Mouse (Mus musculus): ENCODE measurements at regions not wholly inside any gene's neighbourhood (a gene's known extent, or its start where the extent isn't known, plus 50 kb on each side); places are given as distances from the start of the nearest gene placed in this dataset.

DNA sequence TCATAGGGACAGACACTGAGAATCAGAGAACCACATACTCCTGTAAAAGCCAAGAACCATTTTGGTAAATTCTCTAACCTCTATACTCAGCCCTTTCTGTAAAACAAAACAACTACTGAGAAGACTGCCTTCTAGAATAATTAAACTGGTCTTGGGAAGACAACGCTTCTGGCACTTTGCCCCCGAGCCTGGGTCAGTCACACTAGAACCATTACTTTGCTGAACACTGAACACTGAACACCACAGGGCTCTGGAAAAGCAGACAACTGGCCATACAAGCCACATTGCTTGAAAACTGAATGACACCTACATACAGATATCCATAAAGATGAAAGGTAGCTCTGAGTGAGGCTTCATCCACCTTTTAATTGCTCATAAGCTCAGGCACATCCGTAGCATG lies 268.0 kb downstream of the Pax1 start:
- no peak overlapping the region for H3K9ac ChIP-seq (ENCODE audit: low read depth, low read length)
- no peaks in the 10 kb centered on the region for H3K9me3 ChIP-seq (ENCODE audit: control insufficient read depth, low read length)
- 90% methylated on average over 3 of the region's 3 CpGs for WGBS
- no peak overlapping the region for H3K4me3 ChIP-seq (ENCODE audit: low read length)
- no peaks in the 10 kb centered on the region for H3K36me3 ChIP-seq (ENCODE audit: control insufficient read depth, insufficient read depth, low read length)
- no peaks in the 10 kb centered on the region for H3K4me1 ChIP-seq (ENCODE audit: control insufficient read depth, insufficient read depth, low read length)
- ATAC-seq = no peak
- H3K27me3 ChIP-seq (replicated peaks; ENCODE audit: control insufficient read depth, insufficient read depth, low read length) = no peaks in the 10 kb centered on the region
- no peak overlapping the region for H3K4me2 ChIP-seq (ENCODE audit: low read depth, low read length)
- H3K27ac ChIP-seq (ENCODE audit: low read length) = no peak overlapping the region

DNA sequence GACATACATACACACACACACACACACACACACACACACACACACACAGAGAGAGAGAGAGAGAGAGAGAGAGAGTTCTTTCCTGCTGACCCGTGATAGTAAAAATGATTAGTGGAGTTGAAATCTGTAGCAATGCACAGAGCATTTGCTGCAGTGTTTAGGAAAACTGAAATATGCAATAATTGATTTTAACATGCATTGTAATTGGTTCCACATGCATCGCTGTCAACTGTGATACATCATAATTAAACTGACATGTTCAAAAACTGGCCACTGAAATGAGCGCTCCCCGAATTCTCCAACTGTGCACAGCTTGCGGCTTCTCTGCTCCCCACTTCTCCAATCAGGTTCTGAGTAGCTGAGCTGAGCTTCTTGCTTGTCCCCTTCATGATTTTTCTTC lies 265.4 kb downstream of the Pax1 start:
- no peaks in the 10 kb centered on the region for H3K4me1 ChIP-seq (ENCODE audit: control insufficient read depth, insufficient read depth, low read length)
- H3K9me3 ChIP-seq (ENCODE audit: control insufficient read depth, low read length) = no peaks in the 10 kb centered on the region
- no peak overlapping the region for H3K27ac ChIP-seq (ENCODE audit: low read length)
- no peak overlapping the region for H3K4me3 ChIP-seq (ENCODE audit: low read length)
- WGBS = 81% methylated on average over 5 of the region's 5 CpGs
- ATAC-seq = no peak
- H3K36me3 ChIP-seq (ENCODE audit: control insufficient read depth, insufficient read depth, low read length) = no peaks in the 10 kb centered on the region
- H3K4me2 ChIP-seq (ENCODE audit: low read depth, low read length) = no peak overlapping the region
- H3K27me3 ChIP-seq (replicated peaks; ENCODE audit: control insufficient read depth, insufficient read depth, low read length) = no peaks in the 10 kb centered on the region
- H3K9ac ChIP-seq (ENCODE audit: low read depth, low read length) = no peak overlapping the region

DNA sequence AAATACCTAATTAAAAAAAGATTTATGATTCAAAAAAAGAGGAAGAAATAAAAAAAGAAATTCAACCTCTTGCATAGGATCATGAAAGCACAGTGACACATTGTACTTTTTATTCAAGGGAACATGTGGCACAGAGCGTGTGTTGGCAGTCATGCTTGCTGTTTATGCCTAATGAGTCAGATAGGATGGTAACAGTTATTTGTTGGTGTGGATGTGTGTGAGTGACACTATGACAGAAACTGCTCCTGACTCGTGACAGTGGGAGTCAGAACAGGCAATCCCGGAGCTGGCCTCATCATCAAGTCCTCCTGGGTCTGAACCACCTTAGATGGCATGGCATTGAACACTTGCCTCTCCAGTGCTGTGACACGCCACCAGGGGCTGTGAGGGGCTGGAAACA lies 261.4 kb downstream of the Pax1 start:
- H3K27ac ChIP-seq (ENCODE audit: low read length) = no peak overlapping the region
- H3K27me3 ChIP-seq (replicated peaks; ENCODE audit: control insufficient read depth, insufficient read depth, low read length) = no peaks in the 10 kb centered on the region
- WGBS = 83% methylated on average over 4 of the region's 4 CpGs
- no peak overlapping the region for H3K4me3 ChIP-seq (ENCODE audit: low read length)
- no peak overlapping the region for H3K4me2 ChIP-seq (ENCODE audit: low read depth, low read length)
- H3K36me3 ChIP-seq (ENCODE audit: control insufficient read depth, insufficient read depth, low read length) = no peaks in the 10 kb centered on the region
- H3K4me1 ChIP-seq (ENCODE audit: control insufficient read depth, insufficient read depth, low read length) = no peaks in the 10 kb centered on the region
- H3K9ac ChIP-seq (ENCODE audit: low read depth, low read length) = no peak overlapping the region
- ATAC-seq = no peak
- no peaks in the 10 kb centered on the region for H3K9me3 ChIP-seq (ENCODE audit: control insufficient read depth, low read length)

DNA sequence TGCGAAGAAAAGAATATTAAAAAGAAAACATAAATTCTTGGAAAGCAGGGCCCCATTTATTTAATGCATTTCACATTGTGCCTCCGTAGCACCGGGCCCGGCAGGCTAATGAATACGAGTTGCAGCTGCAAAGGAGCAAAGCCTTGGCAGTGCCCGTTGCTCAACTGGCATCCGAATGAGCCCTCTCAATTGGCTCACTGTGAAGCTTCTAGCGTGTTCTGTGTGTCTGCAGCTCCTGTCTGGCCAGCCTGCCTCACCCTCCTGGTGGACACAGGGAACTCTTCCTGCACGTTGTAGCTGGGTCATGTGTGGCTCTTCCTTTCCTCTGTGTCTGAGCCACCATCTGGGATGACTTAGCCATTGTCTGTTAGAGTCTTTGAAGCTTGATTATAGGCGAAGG lies 256.1 kb downstream of the Pax1 start:
- Histone ChIP-seq H3K4me2 (ENCODE audit: low read depth, low read length) (no peak overlapping the region), H3K9me3 (ENCODE audit: control insufficient read depth, low read length) (no peaks in the 10 kb centered on the region), H3K4me3 (ENCODE audit: low read length) (no peak overlapping the region), H3K9ac (ENCODE audit: low read depth, low read length) (no peak overlapping the region), H3K4me1 (ENCODE audit: control insufficient read depth, insufficient read depth, low read length) (no peaks in the 10 kb centered on the region), H3K27ac (ENCODE audit: low read length) (no peak overlapping the region), H3K27me3 (replicated peaks; ENCODE audit: control insufficient read depth, insufficient read depth, low read length) (no peaks in the 10 kb centered on the region), H3K36me3 (ENCODE audit: control insufficient read depth, insufficient read depth, low read length) (no peaks in the 10 kb centered on the region)
- no peak for ATAC-seq
- 75% methylated on average over 10 of the region's 10 CpGs for WGBS

DNA sequence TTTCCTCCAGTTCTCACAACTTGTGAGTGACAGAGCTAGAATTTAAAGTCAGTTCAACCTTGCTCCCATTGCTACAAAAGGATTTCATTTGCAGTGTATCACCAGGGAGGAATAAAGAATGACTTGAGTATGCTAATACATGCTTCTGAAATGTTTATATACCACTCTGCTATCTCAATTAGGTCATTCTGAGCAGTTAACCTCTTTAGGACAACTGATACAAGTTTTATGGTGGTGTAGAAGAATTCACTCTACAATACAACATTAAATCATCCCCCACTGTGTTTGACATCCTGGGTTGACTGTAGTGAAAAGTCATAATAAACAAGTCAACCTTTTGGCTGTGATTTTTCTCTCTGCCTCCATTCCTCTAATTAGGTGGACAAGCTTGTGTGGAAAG lies 248.6 kb downstream of the Pax1 start:
- H3K9ac ChIP-seq (ENCODE audit: low read depth, low read length) = no peak overlapping the region
- no peaks in the 10 kb centered on the region for H3K9me3 ChIP-seq (ENCODE audit: control insufficient read depth, low read length)
- H3K27me3 ChIP-seq (replicated peaks; ENCODE audit: control insufficient read depth, insufficient read depth, low read length) = no peaks in the 10 kb centered on the region
- no peak overlapping the region for H3K27ac ChIP-seq (ENCODE audit: low read length)
- no peaks in the 10 kb centered on the region for H3K4me1 ChIP-seq (ENCODE audit: control insufficient read depth, insufficient read depth, low read length)
- no peak overlapping the region for H3K4me2 ChIP-seq (ENCODE audit: low read depth, low read length)
- no peak for ATAC-seq
- no peaks in the 10 kb centered on the region for H3K36me3 ChIP-seq (ENCODE audit: control insufficient read depth, insufficient read depth, low read length)
- H3K4me3 ChIP-seq (ENCODE audit: low read length) = no peak overlapping the region

DNA sequence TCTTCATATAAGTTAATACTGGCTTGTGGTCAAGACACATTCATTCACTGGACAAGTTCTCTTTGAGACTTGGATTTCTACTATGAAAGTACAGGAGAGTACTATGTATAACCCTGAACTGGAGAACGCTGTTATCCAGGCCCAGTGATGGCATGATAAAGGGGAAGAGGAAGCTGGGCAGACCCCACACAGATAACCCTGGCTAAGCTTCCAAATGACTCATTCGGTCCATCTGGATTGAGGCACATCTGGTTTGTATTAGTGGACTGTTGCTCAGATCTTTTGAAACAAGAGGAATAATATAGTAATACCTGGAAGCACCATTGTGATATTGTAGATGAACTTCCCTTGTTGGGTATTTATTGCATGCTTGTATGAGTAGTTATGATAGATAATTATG lies 239.9 kb downstream of the Pax1 start:
- ATAC-seq = no peak
- H3K4me3 ChIP-seq (ENCODE audit: low read length) = no peak overlapping the region
- 60% methylated on average over 2 of the region's 2 CpGs for WGBS
- H3K27me3 ChIP-seq (replicated peaks; ENCODE audit: control insufficient read depth, insufficient read depth, low read length) = no peaks in the 10 kb centered on the region
- no peaks in the 10 kb centered on the region for H3K36me3 ChIP-seq (ENCODE audit: control insufficient read depth, insufficient read depth, low read length)
- H3K4me2 ChIP-seq (ENCODE audit: low read depth, low read length) = no peak overlapping the region
- no peak overlapping the region for H3K9ac ChIP-seq (ENCODE audit: low read depth, low read length)
- H3K4me1 ChIP-seq (ENCODE audit: control insufficient read depth, insufficient read depth, low read length) = no peaks in the 10 kb centered on the region
- H3K9me3 ChIP-seq (ENCODE audit: control insufficient read depth, low read length) = no peaks in the 10 kb centered on the region
- no peak overlapping the region for H3K27ac ChIP-seq (ENCODE audit: low read length)

DNA sequence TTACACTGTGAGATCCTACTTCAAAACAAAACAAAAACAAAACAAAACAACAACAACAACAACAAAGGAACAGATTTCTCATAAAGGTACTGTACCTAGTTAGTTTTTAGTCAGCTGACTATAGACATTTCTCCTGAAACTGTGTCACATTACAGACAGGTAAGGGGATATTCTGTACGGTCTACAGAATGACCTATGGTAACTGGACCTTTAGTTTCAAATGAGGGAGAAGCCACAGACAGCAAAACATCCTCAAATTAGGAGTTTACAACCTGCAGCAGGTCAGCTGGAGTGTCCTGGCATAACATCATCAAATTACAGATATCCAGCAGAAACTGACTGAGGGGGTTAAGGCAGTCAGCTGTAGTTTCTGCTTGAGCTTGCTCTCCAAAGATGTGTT lies 210.7 kb downstream of the Pax1 start:
- no peaks in the 10 kb centered on the region for H3K36me3 ChIP-seq (ENCODE audit: control insufficient read depth, insufficient read depth, low read length)
- no peak for ATAC-seq
- no peaks in the 10 kb centered on the region for H3K4me1 ChIP-seq (ENCODE audit: control insufficient read depth, insufficient read depth, low read length)
- 78% methylated on average over 1 of the region's 1 CpGs for WGBS
- no peaks in the 10 kb centered on the region for H3K27me3 ChIP-seq (replicated peaks; ENCODE audit: control insufficient read depth, insufficient read depth, low read length)
- no peaks in the 10 kb centered on the region for H3K9me3 ChIP-seq (ENCODE audit: control insufficient read depth, low read length)
- H3K4me2 ChIP-seq (ENCODE audit: low read depth, low read length) = no peak overlapping the region
- no peak overlapping the region for H3K4me3 ChIP-seq (ENCODE audit: low read length)
- no peak overlapping the region for H3K27ac ChIP-seq (ENCODE audit: low read length)
- H3K9ac ChIP-seq (ENCODE audit: low read depth, low read length) = no peak overlapping the region

DNA sequence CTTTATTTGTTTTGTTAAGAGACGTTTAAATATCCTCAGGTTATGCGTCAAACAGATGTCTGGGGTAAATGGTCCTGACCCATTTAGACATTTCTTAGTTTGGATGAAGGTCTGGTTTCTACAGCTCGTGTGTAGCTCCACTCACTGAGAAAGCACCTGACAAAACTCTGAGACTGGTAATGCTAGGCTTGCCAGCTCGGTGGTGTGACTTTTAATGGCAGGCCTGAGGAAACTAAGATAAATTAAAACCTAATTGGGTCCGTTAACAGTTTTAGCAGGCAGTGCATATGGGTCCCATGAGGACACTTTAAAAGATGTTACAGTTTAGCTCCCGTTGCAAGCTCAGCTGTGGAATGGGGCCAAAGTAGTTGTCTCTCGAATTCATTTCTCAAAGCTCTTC lies 199.5 kb downstream of the Pax1 start:
- ATAC-seq = no peak
- H3K36me3 ChIP-seq (ENCODE audit: control insufficient read depth, insufficient read depth, low read length) = no peaks in the 10 kb centered on the region
- 57% methylated on average over 7 of the region's 7 CpGs for WGBS
- H3K27me3 ChIP-seq (replicated peaks; ENCODE audit: control insufficient read depth, insufficient read depth, low read length) = no peaks in the 10 kb centered on the region
- no peaks in the 10 kb centered on the region for H3K9me3 ChIP-seq (ENCODE audit: control insufficient read depth, low read length)
- no peaks in the 10 kb centered on the region for H3K4me1 ChIP-seq (ENCODE audit: control insufficient read depth, insufficient read depth, low read length)
- no peak overlapping the region for H3K4me3 ChIP-seq (ENCODE audit: low read length)
- H3K27ac ChIP-seq (ENCODE audit: low read length) = no peak overlapping the region
- no peak overlapping the region for H3K9ac ChIP-seq (ENCODE audit: low read depth, low read length)
- H3K4me2 ChIP-seq (ENCODE audit: low read depth, low read length) = no peak overlapping the region

DNA sequence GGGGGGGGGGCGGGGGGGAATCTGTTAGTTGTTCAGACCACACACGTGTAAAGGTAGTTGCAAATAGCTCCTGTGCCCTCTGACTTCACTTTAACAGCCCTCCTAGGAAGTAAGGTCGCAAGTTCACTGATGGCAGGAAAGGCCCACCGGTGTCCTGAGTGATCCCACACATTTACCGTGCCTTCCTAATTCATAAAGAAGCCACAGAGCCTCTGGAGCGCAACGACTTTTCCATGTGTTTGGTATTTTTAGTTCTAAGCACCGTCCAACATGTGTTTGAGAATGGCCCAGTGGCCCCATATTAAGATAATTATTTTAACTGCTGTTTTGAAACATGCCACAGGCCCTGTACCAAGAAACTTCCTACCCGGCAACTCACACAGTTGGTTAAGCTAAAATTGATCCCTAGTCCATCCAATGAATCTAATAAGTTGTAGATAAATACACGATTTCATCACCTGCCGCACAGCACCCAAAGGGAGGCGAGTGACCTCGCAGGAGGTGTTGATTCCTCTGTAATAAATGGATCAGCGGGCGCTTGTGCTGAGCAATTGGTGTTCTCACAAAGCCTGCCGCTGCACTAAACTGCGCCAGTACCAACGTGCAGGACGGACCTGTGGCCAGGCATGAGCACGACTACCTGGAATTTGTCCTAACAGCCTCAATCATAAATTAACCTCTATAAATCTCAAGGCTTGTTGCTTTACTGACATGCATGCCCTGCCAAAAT lies 198.9 kb downstream of the Pax1 start:
- no peak overlapping the region for H3K9ac ChIP-seq (ENCODE audit: low read depth, low read length)
- no peaks in the 10 kb centered on the region for H3K4me1 ChIP-seq (ENCODE audit: control insufficient read depth, insufficient read depth, low read length)
- no peak overlapping the region for H3K4me3 ChIP-seq (ENCODE audit: low read length)
- H3K4me2 ChIP-seq (ENCODE audit: low read depth, low read length) = no peak overlapping the region
- no peaks in the 10 kb centered on the region for H3K36me3 ChIP-seq (ENCODE audit: control insufficient read depth, insufficient read depth, low read length)
- H3K27ac ChIP-seq (ENCODE audit: low read length) = no peak overlapping the region
- H3K27me3 ChIP-seq (replicated peaks; ENCODE audit: control insufficient read depth, insufficient read depth, low read length) = no peaks in the 10 kb centered on the region
- WGBS = 61% methylated on average over 20 of the region's 20 CpGs
- no peaks in the 10 kb centered on the region for H3K9me3 ChIP-seq (ENCODE audit: control insufficient read depth, low read length)
- no peak for ATAC-seq

DNA sequence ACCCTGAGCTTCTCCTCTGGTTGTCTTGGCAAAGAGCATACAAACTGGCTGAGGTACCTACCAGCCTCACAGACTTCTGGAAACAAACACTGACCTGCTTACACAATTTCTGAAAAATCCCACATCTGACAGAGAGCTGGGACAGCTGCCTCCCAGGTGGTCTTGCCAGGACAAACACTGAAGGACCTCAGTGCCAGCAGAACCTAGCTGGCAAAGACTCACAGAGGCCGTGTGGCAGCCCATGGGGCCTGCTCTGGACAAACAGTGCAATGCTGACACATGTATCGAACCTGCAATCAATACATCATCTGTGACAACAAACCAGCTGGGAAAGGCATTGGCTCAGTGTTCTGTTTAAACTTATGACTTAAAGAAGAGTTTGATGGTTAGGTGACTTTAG lies 167.4 kb downstream of the Pax1 start:
- H3K27me3 ChIP-seq (replicated peaks; ENCODE audit: control insufficient read depth, insufficient read depth, low read length) = no peaks in the 10 kb centered on the region
- no peak overlapping the region for H3K4me3 ChIP-seq (ENCODE audit: low read length)
- no peaks in the 10 kb centered on the region for H3K36me3 ChIP-seq (ENCODE audit: control insufficient read depth, insufficient read depth, low read length)
- no peak for ATAC-seq
- H3K9me3 ChIP-seq (ENCODE audit: control insufficient read depth, low read length) = no peaks in the 10 kb centered on the region
- no peaks in the 10 kb centered on the region for H3K4me1 ChIP-seq (ENCODE audit: control insufficient read depth, insufficient read depth, low read length)
- no peak overlapping the region for H3K27ac ChIP-seq (ENCODE audit: low read length)
- H3K9ac ChIP-seq (ENCODE audit: low read depth, low read length) = no peak overlapping the region
- no peak overlapping the region for H3K4me2 ChIP-seq (ENCODE audit: low read depth, low read length)
- 51% methylated on average over 2 of the region's 2 CpGs for WGBS

All from intestine, embryonic 16.5 days (tissue).